Mouse (Mus musculus): ENCODE measurements at regions not wholly inside any gene's neighbourhood (a gene's known extent, or its start where the extent isn't known, plus 50 kb on each side); places are given as distances from the start of the nearest gene placed in this dataset.
"Not testable (repeated sequence)": the region's sequence is repeated elsewhere in the genome, so short reads cannot be mapped to it uniquely, and the experiment has no call there.

- no peak for DNase-seq (ENCODE audit: low read depth, low spot score)
Observed at GRCm38 (mm10) chr12:65325347-65325746, 100.0 kb downstream of the Wdr20rt start.

- no peak for DNase-seq (ENCODE audit: low read depth, low spot score)
Observed at GRCm38 (mm10) chr12:65328532-65328931, 103.2 kb downstream of the Wdr20rt start.

GRCm38 (mm10) chr12:65329678-65330077 lies 104.4 kb downstream of the Wdr20rt start:
- DNase-seq (ENCODE audit: low read depth, low spot score) = no peak

GRCm38 (mm10) chr12:65340009-65340408 lies 114.7 kb downstream of the Wdr20rt start:
- no peak for DNase-seq (ENCODE audit: low read depth, low spot score)

GRCm38 (mm10) chr12:65347251-65347650 lies 121.9 kb downstream of the Wdr20rt start:
- DNase-seq (ENCODE audit: low read depth, low spot score) = no peak

GRCm38 (mm10) chr12:65349535-65349934 lies 124.2 kb downstream of the Wdr20rt start:
- no peak for DNase-seq (ENCODE audit: low read depth, low spot score)

GRCm38 (mm10) chr12:65364179-65364578 lies 138.9 kb downstream of the Wdr20rt start:
- DNase-seq (ENCODE audit: low read depth, low spot score) = peak; percentile 10

GRCm38 (mm10) chr12:65367334-65367733 lies 142.0 kb downstream of the Wdr20rt start:
- DNase-seq (ENCODE audit: low read depth, low spot score) = no peak

- DNase-seq (ENCODE audit: low read depth, low spot score) = no peak
Observed at GRCm38 (mm10) chr12:65367866-65368419, 142.6 kb downstream of the Wdr20rt start.

GRCm38 (mm10) chr12:65371650-65372049 lies 146.3 kb downstream of the Wdr20rt start:
- no peak for DNase-seq (ENCODE audit: low read depth, low spot score)

GRCm38 (mm10) chr12:65379321-65379720 lies 154.0 kb downstream of the Wdr20rt start:
- DNase-seq (ENCODE audit: low read depth, low spot score) = no peak

- DNase-seq (ENCODE audit: low read depth, low spot score) = no peak
Observed at GRCm38 (mm10) chr12:65382118-65382791, 156.9 kb downstream of the Wdr20rt start.

GRCm38 (mm10) chr12:65382796-65383195 lies 157.5 kb downstream of the Wdr20rt start:
- not testable (repeated sequence) for DNase-seq (ENCODE audit: low read depth, low spot score)

GRCm38 (mm10) chr12:65386005-65386645 lies 160.8 kb downstream of the Wdr20rt start:
- DNase-seq (ENCODE audit: low read depth, low spot score) = peak; percentile 22

GRCm38 (mm10) chr12:65387042-65387441 lies 161.7 kb downstream of the Wdr20rt start:
- DNase-seq (ENCODE audit: low read depth, low spot score) = no peak

- DNase-seq (ENCODE audit: low read depth, low spot score) = no peak
Observed at GRCm38 (mm10) chr12:65389512-65389911, 164.2 kb downstream of the Wdr20rt start.

GRCm38 (mm10) chr12:65390330-65390729 lies 165.0 kb downstream of the Wdr20rt start:
- no peak for DNase-seq (ENCODE audit: low read depth, low spot score)

GRCm38 (mm10) chr12:65401728-65402419 lies 176.6 kb downstream of the Wdr20rt start:
- peak; percentile 39 for DNase-seq (ENCODE audit: low read depth, low spot score)

GRCm38 (mm10) chr12:65403124-65403523 lies 177.8 kb downstream of the Wdr20rt start:
- no peak for DNase-seq (ENCODE audit: low read depth, low spot score)

GRCm38 (mm10) chr12:65413034-65413700 lies 187.8 kb downstream of the Wdr20rt start:
- no peak for DNase-seq (ENCODE audit: low read depth, low spot score)

- no peak for DNase-seq (ENCODE audit: low read depth, low spot score)
Observed at GRCm38 (mm10) chr12:65414393-65414792, 189.1 kb downstream of the Wdr20rt start.

GRCm38 (mm10) chr12:65416909-65417308 lies 191.6 kb downstream of the Wdr20rt start:
- no peak for DNase-seq (ENCODE audit: low read depth, low spot score)

Measured in A20 (cell line).